Mouse (Mus musculus): ENCODE data around the gene Slc17a8. TPM values are rescaled to one million over a fixed set of nuclear protein-coding genes. Genes with fewer than 3 reads are reported as not detected.
"Not testable (repeated sequence)": the region's sequence is repeated elsewhere in the genome, so short reads cannot be mapped to it uniquely, and the experiment has no call there.

Slc17a8 gene
- polyA plus RNA-seq (2011; ENCODE audit: insufficient read depth, insufficient read length, low read depth, missing spikeins): not detected in 2 replicates

GRCm38 (mm10) chr10:89621129-89621528 lies at the start of gene Slc17a8:
Slc17a8 (minus strand) TSS chr10:89621253.
- no peak for TF ChIP-seq EP300 (IDR thresholded peaks at IDR 0.05; ENCODE audit: insufficient read depth, low read depth, low read length)
- TF ChIP-seq POLR2A (IDR thresholded peaks at IDR 0.05; ENCODE audit: insufficient read depth, low read length): no peak
- no peak for TF ChIP-seq CTCF (IDR thresholded peaks at IDR 0.05; ENCODE audit: low read depth, low read length)
- Histone ChIP-seq H3K27me3 (ENCODE audit: control insufficient read depth, insufficient read depth, low read length, poor library complexity, severe bottlenecking) (no peaks in the 10 kb centered on the region), H3K4me3 (ENCODE audit: low read depth, low read length) (no peak within 1 kb of the TSS), H3K27ac (ENCODE audit: insufficient read depth, low read length) (no peak within 1 kb of the TSS), H3K9ac (ENCODE audit: low read depth, poor library complexity, severe bottlenecking) (no peak within 1 kb of the TSS), H3K4me1 (ENCODE audit: control insufficient read depth, insufficient read depth, low read length) (no peaks in the 10 kb centered on the region), H3K36me3 (ENCODE audit: control insufficient read depth, insufficient read depth, low read length, poor library complexity, severe bottlenecking) (no peaks in the 10 kb centered on the region), H3K9me3 (replicated peaks; ENCODE audit: control insufficient read depth, insufficient read depth, low read length, poor library complexity, severe bottlenecking) (no peaks in the 10 kb centered on the region)

GRCm38 (mm10) chr10:89670371-89670770 lies 49.3 kb upstream of the Slc17a8 start:
- not testable (repeated sequence) for H3K36me3 ChIP-seq (ENCODE audit: control insufficient read depth, insufficient read depth, low read length, poor library complexity, severe bottlenecking); H3K9ac ChIP-seq (ENCODE audit: low read depth, poor library complexity, severe bottlenecking); H3K9me3 ChIP-seq (replicated peaks; ENCODE audit: control insufficient read depth, insufficient read depth, low read length, poor library complexity, severe bottlenecking); H3K27me3 ChIP-seq (ENCODE audit: control insufficient read depth, insufficient read depth, low read length, poor library complexity, severe bottlenecking); H3K4me1 ChIP-seq (ENCODE audit: control insufficient read depth, insufficient read depth, low read length); H3K4me3 ChIP-seq (ENCODE audit: low read depth, low read length); H3K27ac ChIP-seq (ENCODE audit: insufficient read depth, low read length)

- Histone ChIP-seq H3K36me3 (ENCODE audit: control insufficient read depth, insufficient read depth, low read length, poor library complexity, severe bottlenecking) (no peaks in the 10 kb centered on the region), H3K9me3 (replicated peaks; ENCODE audit: control insufficient read depth, insufficient read depth, low read length, poor library complexity, severe bottlenecking) (no peaks in the 10 kb centered on the region), H3K4me1 (ENCODE audit: control insufficient read depth, insufficient read depth, low read length) (no peaks in the 10 kb centered on the region), H3K4me3 (ENCODE audit: low read depth, low read length) (no peak overlapping the region), H3K27ac (ENCODE audit: insufficient read depth, low read length) (no peak overlapping the region), H3K9ac (ENCODE audit: low read depth, poor library complexity, severe bottlenecking) (no peak overlapping the region), H3K27me3 (ENCODE audit: control insufficient read depth, insufficient read depth, low read length, poor library complexity, severe bottlenecking) (no peaks in the 10 kb centered on the region)
- no peak for TF ChIP-seq CTCF (IDR thresholded peaks at IDR 0.05; ENCODE audit: low read depth, low read length)
- TF ChIP-seq EP300 (IDR thresholded peaks at IDR 0.05; ENCODE audit: insufficient read depth, low read depth, low read length): no peak
- no peak for TF ChIP-seq POLR2A (IDR thresholded peaks at IDR 0.05; ENCODE audit: insufficient read depth, low read length)
Measured at GRCm38 (mm10) chr10:89667571-89667970, 46.5 kb upstream of the Slc17a8 start.

- no peak overlapping the region for H3K4me3 ChIP-seq (ENCODE audit: low read depth, low read length)
- TF ChIP-seq CTCF (IDR thresholded peaks at IDR 0.05; ENCODE audit: low read depth, low read length): no peak
- TF ChIP-seq EP300 (IDR thresholded peaks at IDR 0.05; ENCODE audit: insufficient read depth, low read depth, low read length): no peak
- TF ChIP-seq POLR2A (IDR thresholded peaks at IDR 0.05; ENCODE audit: insufficient read depth, low read length): no peak
- H3K9me3 ChIP-seq (replicated peaks; ENCODE audit: control insufficient read depth, insufficient read depth, low read length, poor library complexity, severe bottlenecking): no peaks in the 10 kb centered on the region
Measured at GRCm38 (mm10) chr10:89665679-89666078, 44.6 kb upstream of the Slc17a8 start.

GRCm38 (mm10) chr10:89664977-89665645 lies 44.1 kb upstream of the Slc17a8 start:
- TF ChIP-seq CTCF (IDR thresholded peaks at IDR 0.05; ENCODE audit: low read depth, low read length) (no peak), EP300 (IDR thresholded peaks at IDR 0.05; ENCODE audit: insufficient read depth, low read depth, low read length) (no peak), POLR2A (IDR thresholded peaks at IDR 0.05; ENCODE audit: insufficient read depth, low read length) (no peak)
- Histone ChIP-seq H3K4me1 (ENCODE audit: control insufficient read depth, insufficient read depth, low read length) (no peaks in the 10 kb centered on the region), H3K27me3 (ENCODE audit: control insufficient read depth, insufficient read depth, low read length, poor library complexity, severe bottlenecking) (no peaks in the 10 kb centered on the region), H3K27ac (ENCODE audit: insufficient read depth, low read length) (no peak overlapping the region), H3K4me3 (ENCODE audit: low read depth, low read length) (no peak overlapping the region), H3K9ac (ENCODE audit: low read depth, poor library complexity, severe bottlenecking) (no peak overlapping the region), H3K9me3 (replicated peaks; ENCODE audit: control insufficient read depth, insufficient read depth, low read length, poor library complexity, severe bottlenecking) (no peaks in the 10 kb centered on the region), H3K36me3 (ENCODE audit: control insufficient read depth, insufficient read depth, low read length, poor library complexity, severe bottlenecking) (no peaks in the 10 kb centered on the region; the same call in 1 of the 2 replicates)

More at GRCm38 (mm10) chr10:89665679-89666078, 44.6 kb upstream of the Slc17a8 start:
- H3K36me3 ChIP-seq (ENCODE audit: control insufficient read depth, insufficient read depth, low read length, poor library complexity, severe bottlenecking): no peaks in the 10 kb centered on the region; the same call in 1 of the 2 replicates
- H3K27ac ChIP-seq (ENCODE audit: insufficient read depth, low read length): no peak overlapping the region
- H3K27me3 ChIP-seq (ENCODE audit: control insufficient read depth, insufficient read depth, low read length, poor library complexity, severe bottlenecking): no peaks in the 10 kb centered on the region
- no peaks in the 10 kb centered on the region for H3K4me1 ChIP-seq (ENCODE audit: control insufficient read depth, insufficient read depth, low read length)
- H3K9ac ChIP-seq (ENCODE audit: low read depth, poor library complexity, severe bottlenecking): no peak overlapping the region

- no peak overlapping the region for H3K9ac ChIP-seq (ENCODE audit: low read depth, poor library complexity, severe bottlenecking)
- peaks cover 17% of the 10 kb centered on the region for H3K36me3 ChIP-seq (ENCODE audit: control insufficient read depth, insufficient read depth, low read length, poor library complexity, severe bottlenecking)
- H3K27ac ChIP-seq (ENCODE audit: insufficient read depth, low read length): no peak overlapping the region
- no peak overlapping the region for H3K4me3 ChIP-seq (ENCODE audit: low read depth, low read length)
- TF ChIP-seq CTCF (IDR thresholded peaks at IDR 0.05; ENCODE audit: low read depth, low read length) (no peak), POLR2A (IDR thresholded peaks at IDR 0.05; ENCODE audit: insufficient read depth, low read length) (no peak), EP300 (IDR thresholded peaks at IDR 0.05; ENCODE audit: insufficient read depth, low read depth, low read length) (no peak)
- no peaks in the 10 kb centered on the region for H3K27me3 ChIP-seq (ENCODE audit: control insufficient read depth, insufficient read depth, low read length, poor library complexity, severe bottlenecking)
- H3K4me1 ChIP-seq (ENCODE audit: control insufficient read depth, insufficient read depth, low read length): no peaks in the 10 kb centered on the region
- no peaks in the 10 kb centered on the region for H3K9me3 ChIP-seq (replicated peaks; ENCODE audit: control insufficient read depth, insufficient read depth, low read length, poor library complexity, severe bottlenecking)
Measured at GRCm38 (mm10) chr10:89656366-89656765, 35.3 kb upstream of the Slc17a8 start.
